Mouse (Mus musculus): ENCODE data around the gene Ccpg1os. TPM values are rescaled to one million over a fixed set of nuclear protein-coding genes. Genes with fewer than 3 reads are reported as not detected.

Gene Ccpg1os
- total RNA-seq (2017) = 5.9 to 7.1 TPM in 2 of 3 replicates, not detected in the other

DNA sequence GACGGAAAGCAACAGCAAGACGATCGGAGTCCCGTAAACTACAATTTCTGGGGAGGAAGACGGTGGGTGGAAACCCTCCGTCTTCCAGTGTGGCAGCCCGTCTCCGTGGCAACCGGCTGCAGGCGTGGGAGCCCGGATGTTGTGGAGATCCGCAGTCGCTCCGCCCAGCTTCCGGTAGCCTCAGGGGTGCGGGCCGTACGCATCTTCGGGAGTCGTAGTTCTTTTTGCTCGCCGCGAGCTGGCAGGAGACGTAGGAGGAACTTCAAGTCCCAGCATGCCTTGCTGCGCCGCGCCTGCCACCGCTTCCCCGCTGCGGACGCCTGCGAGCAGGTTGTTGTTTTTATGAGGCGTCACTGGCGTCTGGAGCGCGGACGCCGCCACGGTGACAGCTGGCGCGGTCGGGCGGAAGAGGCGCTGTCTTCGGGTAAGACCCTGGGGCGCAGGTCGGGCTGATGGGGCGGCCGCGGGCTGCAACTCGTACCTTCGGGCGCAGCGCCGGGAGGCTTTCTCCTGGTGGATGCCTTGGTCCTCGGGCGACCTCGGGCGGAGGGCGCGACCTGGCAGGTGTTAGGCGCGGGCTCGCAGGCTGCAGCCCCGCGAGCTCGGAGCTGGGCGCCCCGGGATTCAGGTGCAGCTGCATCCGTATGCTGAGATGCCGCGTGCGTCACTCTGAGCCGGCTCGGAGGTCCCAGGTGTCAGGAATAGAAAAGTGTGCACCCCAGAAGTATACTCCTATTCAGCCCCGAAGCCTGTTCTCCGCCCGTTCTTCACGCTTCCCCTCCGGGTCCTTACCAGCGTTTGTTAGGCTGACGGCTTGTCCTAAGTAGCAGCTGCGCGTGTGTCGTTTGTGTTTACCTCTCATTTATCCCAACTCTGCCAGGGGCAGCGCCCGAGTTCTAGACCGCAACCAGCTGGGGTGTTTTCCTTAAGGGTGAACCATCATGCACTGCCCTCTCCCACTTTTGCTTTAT, at the start of gene Ccpg1os, which contains the start of gene Ccpg1:
Ccpg1os (minus strand) TSS at position 133 of the 971 bp plus-strand sequence.
Ccpg1 (plus strand) TSS at position 180 of the 971 bp plus-strand sequence.
- peak; percentile 100 for ATAC-seq (replicated peaks; ENCODE audit: insufficient number of reproducible peaks, low FRiP score, low TSS enrichment, poor library complexity, severe bottlenecking)

DNA sequence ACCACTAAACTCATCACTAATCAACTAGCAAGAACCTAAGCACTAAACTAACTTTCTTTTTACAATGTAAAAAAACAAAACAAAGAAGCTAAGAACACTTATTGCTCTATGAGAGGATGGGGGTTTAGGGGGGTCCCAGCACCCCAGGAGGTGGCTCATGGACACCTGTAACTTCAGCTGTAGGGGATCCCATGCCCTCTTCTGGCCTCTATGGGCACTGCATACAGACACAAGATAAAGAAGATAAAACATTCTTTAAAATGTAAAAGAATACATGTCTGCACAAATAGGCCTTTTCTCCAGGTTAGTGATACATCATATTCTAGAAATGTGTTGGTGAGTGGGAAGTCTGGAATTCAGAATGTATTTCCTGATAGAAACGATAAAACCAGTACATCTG, 48.2 kb upstream of the Ccpg1os start:
- no peak for ATAC-seq (replicated peaks; ENCODE audit: insufficient number of reproducible peaks, low FRiP score, low TSS enrichment, poor library complexity, severe bottlenecking)

DNA sequence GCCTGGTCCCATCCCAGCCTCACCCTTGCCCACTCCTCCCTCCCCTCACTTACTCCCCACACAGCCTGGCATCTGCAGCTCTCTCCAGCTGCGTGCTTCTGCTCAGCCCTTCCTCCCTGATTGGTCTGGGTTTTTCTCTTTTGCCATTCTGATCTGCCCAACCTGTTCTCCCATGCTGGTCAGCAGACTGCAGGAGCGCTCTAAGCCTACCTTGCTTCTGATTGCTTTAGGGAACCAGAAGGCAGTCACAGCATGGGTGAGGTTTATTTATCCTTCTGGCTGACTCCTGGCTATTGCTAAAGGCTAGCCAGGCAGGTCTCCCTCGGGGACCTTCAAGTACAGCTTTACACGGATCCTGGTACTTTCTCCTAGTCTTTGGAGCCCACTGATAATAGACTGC, 46.2 kb upstream of the Ccpg1os start:
- no peak for ATAC-seq (replicated peaks; ENCODE audit: insufficient number of reproducible peaks, low FRiP score, low TSS enrichment, poor library complexity, severe bottlenecking)

DNA sequence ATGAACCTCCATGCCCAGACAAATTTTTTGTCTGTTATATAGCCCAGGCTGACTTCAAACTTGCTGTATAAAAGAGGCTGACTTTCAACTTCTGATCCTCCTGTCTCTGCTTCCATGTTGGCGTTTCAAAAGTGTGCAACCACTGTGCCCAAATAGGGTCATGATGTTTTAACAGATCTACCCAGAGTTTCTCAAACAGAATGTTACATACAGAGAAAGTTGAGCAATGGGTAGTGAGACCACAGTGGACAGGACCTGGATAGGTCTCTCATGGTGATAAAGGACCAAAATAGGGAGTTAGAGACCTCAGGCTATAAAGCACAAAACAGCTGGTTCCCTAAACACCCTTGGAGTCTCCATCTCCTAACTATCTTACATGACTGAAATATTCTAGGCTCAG, 45.3 kb upstream of the Ccpg1os start:
- ATAC-seq (replicated peaks; ENCODE audit: insufficient number of reproducible peaks, low FRiP score, low TSS enrichment, poor library complexity, severe bottlenecking) = no peak

DNA sequence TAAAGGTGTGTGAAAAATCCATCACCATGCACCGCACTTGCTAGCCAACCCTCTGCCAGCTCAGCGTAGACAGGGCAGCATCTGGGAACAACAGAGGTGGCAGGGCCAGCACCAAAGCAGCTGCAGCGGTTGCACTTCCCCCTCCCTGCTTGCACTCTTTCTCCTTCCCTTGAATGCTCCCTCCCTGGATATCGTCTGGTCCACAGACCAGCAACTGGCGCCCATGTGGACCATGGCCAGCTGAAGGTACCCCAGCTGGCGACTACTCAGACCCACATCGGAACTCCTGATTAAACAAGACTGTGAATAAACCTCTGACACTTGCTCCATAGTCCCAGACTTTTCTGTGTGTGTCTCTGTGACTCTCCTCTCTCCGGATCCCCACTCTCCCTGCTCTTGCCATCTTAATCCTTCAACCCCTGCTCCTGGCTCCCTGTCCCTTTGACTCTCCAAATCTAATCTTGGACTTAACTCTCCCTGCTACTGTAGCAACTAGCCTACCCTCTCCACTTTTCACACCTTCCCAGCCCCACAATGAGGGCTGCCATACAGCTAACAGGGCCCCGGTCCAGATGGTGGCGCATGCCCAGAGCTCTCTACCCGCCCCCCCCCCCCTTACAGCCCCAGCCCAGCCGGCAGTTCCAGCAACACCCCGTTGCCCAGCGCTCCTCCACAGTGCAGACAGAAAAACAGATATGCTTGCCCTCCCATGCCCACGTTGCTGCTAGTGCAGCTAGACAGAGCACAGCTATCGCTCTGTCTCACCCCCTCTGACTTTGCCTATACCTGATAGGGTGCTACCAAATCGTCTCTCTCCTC, 40.8 kb upstream of the Ccpg1os start:
- ATAC-seq (replicated peaks; ENCODE audit: insufficient number of reproducible peaks, low FRiP score, low TSS enrichment, poor library complexity, severe bottlenecking) = no peak

GRCm38 (mm10) chr9:73020566-73021097, 35.5 kb upstream of the Ccpg1os start:
- ATAC-seq (replicated peaks; ENCODE audit: insufficient number of reproducible peaks, low FRiP score, low TSS enrichment, poor library complexity, severe bottlenecking) = no peak

GRCm38 (mm10) chr9:73019841-73020240, 34.7 kb upstream of the Ccpg1os start:
- ATAC-seq (replicated peaks; ENCODE audit: insufficient number of reproducible peaks, low FRiP score, low TSS enrichment, poor library complexity, severe bottlenecking) = no peak

DNA sequence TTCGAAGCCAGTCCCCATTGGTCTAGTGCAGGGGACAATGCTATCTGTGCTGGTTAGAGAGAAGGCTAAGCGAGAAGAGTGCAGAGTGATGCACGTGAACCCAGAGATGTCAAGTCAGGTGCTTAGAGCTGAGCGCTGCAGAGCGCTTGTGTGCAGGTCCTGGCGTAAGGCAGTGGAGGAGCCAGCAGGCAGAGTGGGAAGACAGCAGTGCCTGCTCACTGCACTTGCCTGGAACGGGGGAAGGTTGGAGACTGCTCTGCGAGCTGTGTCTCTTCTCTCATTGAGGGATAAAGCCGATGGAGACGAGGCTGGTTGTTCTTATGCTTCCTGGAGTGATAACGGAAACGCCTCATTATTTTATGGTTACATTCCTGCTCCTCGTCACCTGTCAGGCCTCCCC, 29.5 kb upstream of the Ccpg1os start:
- ATAC-seq (replicated peaks; ENCODE audit: insufficient number of reproducible peaks, low FRiP score, low TSS enrichment, poor library complexity, severe bottlenecking) = no peak

DNA sequence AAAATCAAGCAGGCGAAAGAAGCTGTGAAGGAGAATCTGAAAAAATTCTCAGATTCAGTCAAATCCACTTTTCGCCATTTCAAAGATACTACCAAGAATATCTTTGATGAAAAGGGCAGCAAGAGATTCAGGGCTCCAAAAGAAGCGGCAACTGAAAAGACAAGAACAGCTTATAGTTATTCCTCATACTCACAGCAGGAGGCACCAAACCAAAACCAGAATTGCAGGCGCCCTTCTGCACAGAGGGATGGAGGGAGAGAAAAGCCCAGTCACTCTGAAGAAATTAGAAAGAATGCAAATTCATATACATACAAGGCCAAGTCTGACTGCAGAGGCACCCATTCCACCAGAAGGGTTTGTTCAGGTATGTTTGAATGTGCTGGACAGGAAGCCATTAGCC, 27.4 kb upstream of the Ccpg1os start:
- no peak for ATAC-seq (replicated peaks; ENCODE audit: insufficient number of reproducible peaks, low FRiP score, low TSS enrichment, poor library complexity, severe bottlenecking)

DNA sequence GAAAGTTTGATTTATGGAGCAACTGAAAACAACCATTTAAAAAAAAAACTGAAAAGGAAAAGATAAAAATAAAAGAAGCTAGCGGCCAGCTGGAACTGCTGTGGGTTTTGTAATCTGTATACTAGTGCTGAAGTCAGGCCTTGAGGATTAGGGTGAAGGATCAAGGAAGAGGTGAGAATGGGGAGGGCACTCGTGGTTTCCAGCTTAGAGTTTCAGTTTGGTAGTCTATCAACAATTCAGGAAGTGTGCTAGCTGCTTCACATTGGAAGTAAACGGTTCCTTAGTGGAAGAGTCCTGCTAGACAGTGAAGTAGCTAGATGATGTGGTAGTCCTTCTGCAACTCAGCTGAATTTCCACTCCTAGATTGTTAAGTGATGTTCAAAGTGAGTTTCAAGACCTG, 23.2 kb upstream of the Ccpg1os start:
- no peak for ATAC-seq (replicated peaks; ENCODE audit: insufficient number of reproducible peaks, low FRiP score, low TSS enrichment, poor library complexity, severe bottlenecking)

DNA sequence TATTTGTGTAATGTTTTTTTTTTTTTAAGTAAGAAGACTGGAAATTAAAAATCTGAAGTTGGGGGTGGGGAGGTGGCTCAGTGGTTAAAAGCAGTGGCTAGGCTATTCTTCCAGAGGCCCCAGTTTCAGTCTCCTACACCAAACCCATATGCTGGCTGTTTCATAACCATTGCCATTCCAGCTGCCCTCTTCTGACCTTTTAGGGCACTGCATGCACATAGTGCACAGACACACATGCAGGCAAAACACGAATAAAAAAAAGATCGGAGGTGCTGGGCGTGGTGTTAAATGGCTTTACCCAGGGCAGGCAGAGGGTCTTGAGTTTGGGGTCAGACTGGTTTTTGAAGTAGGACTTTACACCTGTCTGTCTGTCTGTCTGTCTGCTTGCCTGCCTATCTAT, 21.0 kb upstream of the Ccpg1os start:
- no peak for ATAC-seq (replicated peaks; ENCODE audit: insufficient number of reproducible peaks, low FRiP score, low TSS enrichment, poor library complexity, severe bottlenecking)

DNA sequence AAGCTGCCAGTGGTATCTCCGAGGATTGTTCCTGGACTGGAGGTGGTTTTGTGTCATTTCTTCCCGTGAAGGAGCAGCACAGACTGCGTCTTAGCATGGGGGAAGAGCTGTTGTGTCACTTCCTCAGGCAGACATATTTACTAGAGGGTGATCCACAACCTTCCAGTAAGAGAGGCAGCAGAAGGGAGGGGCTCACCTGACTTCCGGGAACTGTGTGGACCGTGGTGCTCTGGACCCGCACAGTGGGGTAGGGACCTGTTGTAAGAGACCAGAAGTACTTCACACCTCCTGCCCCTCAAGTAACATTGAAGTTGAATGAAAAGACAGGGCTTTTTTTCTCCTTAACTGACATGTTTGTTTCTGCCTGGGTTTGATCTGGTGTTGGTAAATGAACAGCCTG, 19.9 kb upstream of the Ccpg1os start:
- ATAC-seq (replicated peaks; ENCODE audit: insufficient number of reproducible peaks, low FRiP score, low TSS enrichment, poor library complexity, severe bottlenecking) = no peak

DNA sequence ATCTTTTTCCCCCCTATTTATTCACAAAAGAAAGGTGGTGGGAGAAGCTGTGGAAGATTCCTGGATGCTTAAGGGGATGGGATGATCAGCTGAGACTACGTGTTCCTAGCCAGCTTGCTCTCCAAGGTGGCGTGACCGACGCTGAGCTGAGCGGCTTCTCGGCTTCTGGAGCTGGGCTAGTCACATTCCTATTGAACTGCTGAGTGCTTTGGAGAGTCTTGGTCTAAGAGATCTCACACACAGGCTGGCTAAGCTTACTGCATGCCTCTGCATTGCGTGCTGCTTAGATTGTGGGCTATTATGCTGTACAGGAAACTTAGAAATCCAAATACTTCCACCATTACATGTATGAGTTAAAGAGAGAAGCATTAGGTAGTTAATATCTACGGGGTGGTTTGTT, 18.9 kb upstream of the Ccpg1os start:
- ATAC-seq (replicated peaks; ENCODE audit: insufficient number of reproducible peaks, low FRiP score, low TSS enrichment, poor library complexity, severe bottlenecking) = no peak

GRCm38 (mm10) chr9:73002177-73002576, 17.0 kb upstream of the Ccpg1os start:
- ATAC-seq (replicated peaks; ENCODE audit: insufficient number of reproducible peaks, low FRiP score, low TSS enrichment, poor library complexity, severe bottlenecking) = no peak

DNA sequence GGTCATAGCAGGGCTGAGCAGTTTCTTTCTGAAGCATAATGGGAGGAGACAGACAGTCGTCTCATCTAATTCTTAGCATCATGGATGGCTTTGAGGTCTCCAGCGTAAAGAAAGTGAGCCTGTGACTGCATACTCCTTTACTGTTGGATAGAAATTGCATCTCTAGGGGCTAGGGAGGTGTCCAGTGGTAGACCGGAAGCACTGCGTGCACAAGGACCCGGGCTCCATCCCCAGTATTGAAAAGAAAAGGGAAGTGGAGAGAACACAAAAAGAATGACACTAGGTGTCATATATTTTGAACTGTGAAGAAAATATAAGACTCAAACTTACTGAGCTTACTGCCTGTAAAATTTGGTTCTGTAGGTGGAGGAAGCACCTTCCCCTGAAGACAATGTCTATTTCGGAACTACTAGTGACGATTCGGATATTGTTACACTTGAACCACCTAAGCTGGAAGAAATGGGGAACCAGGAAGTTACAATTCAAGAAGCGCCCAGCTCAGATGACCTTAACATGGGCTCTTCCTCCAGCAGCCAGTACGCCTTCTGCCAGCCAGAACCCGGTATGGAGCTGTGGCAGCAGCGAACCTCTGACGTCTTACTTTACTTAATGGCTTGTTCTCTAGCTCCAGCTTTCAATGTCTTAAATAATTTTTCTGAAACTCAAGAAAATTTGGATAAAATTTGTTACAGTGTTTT, 16.3 kb upstream of the Ccpg1os start:
- ATAC-seq (replicated peaks; ENCODE audit: insufficient number of reproducible peaks, low FRiP score, low TSS enrichment, poor library complexity, severe bottlenecking) = peak; percentile 75; the same call in 1 of the 2 replicates

DNA sequence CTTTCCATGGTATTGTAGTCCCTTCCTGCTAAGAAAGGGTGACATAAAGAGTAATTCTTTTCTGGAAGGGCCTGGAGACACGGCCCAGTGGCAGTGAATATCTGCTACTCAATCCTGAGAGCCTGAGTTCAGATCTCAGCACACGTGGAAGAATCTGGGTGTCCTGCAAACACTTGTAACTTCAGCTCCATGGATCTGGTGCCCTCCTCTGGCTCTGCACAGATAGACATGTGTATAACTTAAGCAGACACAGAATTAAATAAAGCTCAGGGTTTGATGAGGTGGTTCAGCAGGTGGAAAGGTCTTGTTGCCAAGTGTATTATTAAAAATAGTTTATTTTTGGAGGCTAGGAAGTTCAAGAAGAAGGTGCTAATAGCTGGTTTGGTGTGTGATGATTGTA, 15.3 kb upstream of the Ccpg1os start:
- ATAC-seq (replicated peaks; ENCODE audit: insufficient number of reproducible peaks, low FRiP score, low TSS enrichment, poor library complexity, severe bottlenecking) = no peak

GRCm38 (mm10) chr9:72996806-72997205, 11.6 kb upstream of the Ccpg1os start:
- no peak for ATAC-seq (replicated peaks; ENCODE audit: insufficient number of reproducible peaks, low FRiP score, low TSS enrichment, poor library complexity, severe bottlenecking)

- no peak for ATAC-seq (replicated peaks; ENCODE audit: insufficient number of reproducible peaks, low FRiP score, low TSS enrichment, poor library complexity, severe bottlenecking)
These were observed 11.0 kb upstream of the Ccpg1os start for GRCm38 (mm10) chr9:72996167-72996566.

GRCm38 (mm10) chr9:72992576-72992975, 7.4 kb upstream of the Ccpg1os start:
- ATAC-seq (replicated peaks; ENCODE audit: insufficient number of reproducible peaks, low FRiP score, low TSS enrichment, poor library complexity, severe bottlenecking) = no peak

Data from monocyte, adult 5-6 weeks (primary cell).